ENCODE assay signal across 1 mouse cellular context in the genomic region with DNA sequence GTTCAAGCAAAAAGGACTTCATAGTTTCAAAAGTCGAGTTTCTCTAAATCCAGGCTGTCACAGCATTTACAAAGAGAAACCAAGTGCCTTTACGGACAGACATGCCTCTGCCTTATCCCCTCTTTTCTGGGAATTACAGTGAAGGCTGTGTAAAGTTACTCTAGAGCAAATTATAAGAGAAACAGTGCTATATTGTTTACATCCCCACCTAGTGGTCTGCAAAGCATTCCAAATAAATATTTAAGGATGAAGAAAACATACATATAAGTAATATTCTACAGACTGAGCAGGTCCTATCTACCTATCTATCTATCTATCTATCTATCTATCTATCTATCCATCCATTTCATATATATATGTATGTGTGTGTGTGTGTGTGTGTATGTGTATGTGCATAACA.
TF ChIP-seq lines count a peak whose summit lies in the region.

No protein-coding gene starts in this region.

TF ChIP-seq in CH12.LX, 34 proteins besides CTCF, POLR2A, EP300 and RAD21 (continued from another document):
- TF ChIP-seq MEF2A (IDR thresholded peaks at IDR 0.05; ENCODE audit: borderline replicate concordance, low read depth, low read length) (no peak), PAX5 (IDR thresholded peaks at IDR 0.05; ENCODE audit: low read length) (no peak), ELF1 (IDR thresholded peaks at IDR 0.05; ENCODE audit: low read depth, low read length) (no peak), TCF12 (IDR thresholded peaks at IDR 0.05; ENCODE audit: low read depth, low read length) (no peak), JUND (conservative IDR thresholded peaks at IDR 0.05; ENCODE audit: low read depth, low read length) (no peak), UBTF (IDR thresholded peaks at IDR 0.05; ENCODE audit: low read depth, low read length) (no peak), POLR2AphosphoS2 (IDR thresholded peaks at IDR 0.05; ENCODE audit: low read depth, low read length) (no peak), ZNF384 (IDR thresholded peaks at IDR 0.05; ENCODE audit: low read depth, low read length) (no peak), TBP (conservative IDR thresholded peaks at IDR 0.05; ENCODE audit: low read depth, low read length) (no peak), BHLHE40 (IDR thresholded peaks at IDR 0.05; ENCODE audit: low read depth, low read length) (no peak), ZC3H11A (IDR thresholded peaks at IDR 0.05; ENCODE audit: low read depth, low read length) (no peak)
TF ChIP-seq in CH12.LX: peak in this region for 0.
